Mouse (Mus musculus): ENCODE measurements around the gene Aplp2. TPM values are rescaled to one million over a fixed set of nuclear protein-coding genes. Genes with fewer than 3 reads are reported as not detected.

Aplp2 gene
- polyA plus RNA-seq, 1 experiment from 2014 or later: 271 TPM

DNA sequence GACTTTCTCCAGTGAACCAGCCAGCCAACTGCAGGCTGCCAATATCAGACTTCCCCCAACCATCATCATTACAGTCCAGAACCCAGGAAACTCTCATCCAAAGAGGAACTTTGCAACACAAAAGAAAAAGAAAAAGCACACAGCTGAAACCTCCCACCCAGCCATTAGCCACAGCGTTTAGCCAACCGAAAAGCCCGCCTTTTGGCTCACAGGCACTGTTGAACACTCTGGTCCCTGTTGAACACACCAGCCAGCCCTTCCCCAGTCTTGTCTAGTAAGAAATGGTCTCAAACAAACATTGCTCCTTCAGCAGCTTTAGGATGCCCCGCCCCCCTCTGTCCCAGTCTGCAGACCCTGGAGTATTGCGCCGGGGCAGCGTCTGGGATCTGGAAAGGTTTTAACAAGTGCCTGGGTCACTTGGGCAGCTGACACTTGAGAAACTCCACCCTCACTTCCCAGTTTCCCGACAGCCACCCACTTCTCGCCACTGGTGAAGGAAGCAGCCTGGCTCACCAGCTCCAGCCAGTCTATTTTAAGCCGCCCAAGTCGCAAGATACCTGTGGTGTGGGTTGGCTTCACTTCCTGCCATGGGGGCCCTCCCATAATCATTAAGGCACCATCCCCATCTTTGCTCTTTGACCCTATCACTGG lies 91.6 kb downstream of the Aplp2 start:
- H3K4me1 ChIP-seq (ENCODE audit: control insufficient read depth, insufficient read depth, low read length): peaks cover 19% of the 10 kb centered on the region
- H3K4me3 ChIP-seq (ENCODE audit: low read depth, low read length): no peak overlapping the region
- H3K27ac ChIP-seq (ENCODE audit: low read depth, low read length): no peak overlapping the region
- no peak for ATAC-seq (replicated peaks; ENCODE audit: insufficient number of reproducible peaks, low FRiP score, low TSS enrichment)
- WGBS (ENCODE audit: insufficient replicate concordance): 40% methylated on average over 11 of the region's 11 CpGs
- no peak overlapping the region for H3K9ac ChIP-seq (ENCODE audit: low read depth, low read length)
- no peaks in the 10 kb centered on the region for H3K9me3 ChIP-seq (replicated peaks; ENCODE audit: control insufficient read depth, low read length)
- no peaks in the 10 kb centered on the region for H3K27me3 ChIP-seq (ENCODE audit: control insufficient read depth, insufficient read depth, low read length)
- H3K4me2 ChIP-seq: peak overlapping the region; percentile 21
- no peaks in the 10 kb centered on the region for H3K36me3 ChIP-seq (ENCODE audit: control insufficient read depth, insufficient read depth, low read length)

DNA sequence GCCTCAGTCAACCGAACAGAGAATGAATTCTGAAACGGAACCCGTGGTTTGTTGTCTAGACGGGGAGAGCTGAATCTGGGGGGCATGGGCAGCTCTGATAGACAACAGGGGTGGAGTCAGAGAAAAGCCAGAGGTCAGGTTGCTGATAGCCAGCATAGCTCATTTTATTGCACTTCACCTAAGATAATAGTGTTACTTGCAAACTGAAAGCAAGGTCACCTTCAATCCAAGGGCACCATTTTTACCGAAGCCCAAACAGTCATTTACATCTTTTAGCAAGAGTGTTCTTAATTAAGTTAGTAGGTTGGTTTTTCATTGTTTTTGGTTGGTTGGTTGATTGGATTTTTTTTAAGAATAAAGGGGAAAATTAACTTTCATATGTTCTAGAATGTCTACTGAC lies 92.2 kb downstream of the Aplp2 start:
- 51% methylated on average over 5 of the region's 5 CpGs for WGBS (ENCODE audit: insufficient replicate concordance)
- no peak for ATAC-seq (replicated peaks; ENCODE audit: insufficient number of reproducible peaks, low FRiP score, low TSS enrichment)
- Histone ChIP-seq H3K36me3 (ENCODE audit: control insufficient read depth, insufficient read depth, low read length) (no peaks in the 10 kb centered on the region), H3K9ac (ENCODE audit: low read depth, low read length) (no peak overlapping the region), H3K27me3 (ENCODE audit: control insufficient read depth, insufficient read depth, low read length) (no peaks in the 10 kb centered on the region), H3K4me2 (no peak overlapping the region), H3K9me3 (replicated peaks; ENCODE audit: control insufficient read depth, low read length) (no peaks in the 10 kb centered on the region), H3K4me3 (ENCODE audit: low read depth, low read length) (no peak overlapping the region), H3K4me1 (ENCODE audit: control insufficient read depth, insufficient read depth, low read length) (peaks cover 19% of the 10 kb centered on the region), H3K27ac (ENCODE audit: low read depth, low read length) (no peak overlapping the region)

DNA sequence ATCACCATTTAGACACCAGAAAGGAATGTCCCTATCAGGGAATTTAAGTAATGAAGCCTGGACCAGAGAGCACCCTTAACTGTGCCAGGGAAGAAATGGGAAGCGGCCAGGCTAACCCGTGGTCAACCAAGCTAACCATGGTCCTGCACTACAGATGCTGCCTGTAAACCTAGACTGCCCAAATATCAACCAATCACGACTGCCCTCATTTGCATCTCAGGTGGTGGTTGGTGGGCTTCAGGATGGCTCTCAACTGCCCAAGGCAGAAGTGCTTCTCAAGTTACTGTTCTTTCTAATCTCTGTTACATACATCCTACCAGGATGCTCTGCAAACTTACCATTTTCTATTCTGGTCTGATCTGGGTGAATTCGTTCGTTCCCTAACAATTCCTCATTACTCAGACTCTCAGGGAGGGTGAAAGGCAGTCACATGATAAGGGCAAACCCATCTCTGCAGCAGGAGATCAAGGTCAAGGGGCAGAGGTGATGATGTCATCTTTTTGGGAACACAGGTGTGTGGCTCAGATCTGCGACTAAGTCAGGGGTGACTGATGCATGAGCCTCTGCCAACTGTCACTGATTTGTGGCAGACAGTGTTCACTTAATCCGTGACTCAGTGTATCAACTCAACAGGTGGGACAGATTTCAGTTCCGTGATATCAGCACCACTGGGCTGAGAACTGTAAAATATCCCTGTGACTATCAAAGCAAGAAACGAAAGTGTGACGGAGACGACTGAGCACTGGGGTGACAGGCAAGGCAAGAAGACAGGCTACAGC lies 92.9 kb downstream of the Aplp2 start:
- H3K4me1 ChIP-seq (ENCODE audit: control insufficient read depth, insufficient read depth, low read length): peaks cover 19% of the 10 kb centered on the region
- no peaks in the 10 kb centered on the region for H3K27me3 ChIP-seq (ENCODE audit: control insufficient read depth, insufficient read depth, low read length)
- 29% methylated on average over 11 of the region's 11 CpGs for WGBS (ENCODE audit: insufficient replicate concordance)
- H3K27ac ChIP-seq (ENCODE audit: low read depth, low read length): no peak overlapping the region
- H3K4me2 ChIP-seq: no peak overlapping the region
- no peak overlapping the region for H3K9ac ChIP-seq (ENCODE audit: low read depth, low read length)
- no peaks in the 10 kb centered on the region for H3K36me3 ChIP-seq (ENCODE audit: control insufficient read depth, insufficient read depth, low read length)
- ATAC-seq (replicated peaks; ENCODE audit: insufficient number of reproducible peaks, low FRiP score, low TSS enrichment): peak; percentile 74; the same call in 1 of the 2 replicates
- H3K9me3 ChIP-seq (replicated peaks; ENCODE audit: control insufficient read depth, low read length): no peaks in the 10 kb centered on the region
- H3K4me3 ChIP-seq (ENCODE audit: low read depth, low read length): no peak overlapping the region

DNA sequence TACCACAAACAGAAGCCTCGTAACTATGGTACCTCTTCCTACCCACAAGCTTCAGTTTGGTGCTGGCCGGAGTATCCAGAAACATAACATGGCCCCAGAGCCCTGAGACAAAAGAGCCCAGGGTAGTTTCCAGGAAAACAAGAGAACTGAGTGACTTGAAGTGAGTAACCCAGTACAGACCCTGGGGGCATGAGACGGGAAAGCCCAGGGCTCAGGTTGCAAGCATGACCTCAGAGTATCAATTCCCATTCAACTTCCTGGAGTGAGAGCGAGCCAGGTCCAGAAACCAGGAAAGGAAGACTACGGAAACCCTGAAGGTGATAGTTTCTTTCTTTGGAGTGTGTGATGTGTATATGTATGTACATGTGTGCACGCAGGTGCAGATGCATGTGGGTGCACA lies 94.1 kb downstream of the Aplp2 start:
- ATAC-seq (replicated peaks; ENCODE audit: insufficient number of reproducible peaks, low FRiP score, low TSS enrichment): no peak
- H3K4me2 ChIP-seq: no peak overlapping the region
- H3K9me3 ChIP-seq (replicated peaks; ENCODE audit: control insufficient read depth, low read length): no peaks in the 10 kb centered on the region
- 83% methylated on average over 6 of the region's 6 CpGs for WGBS (ENCODE audit: insufficient replicate concordance)
- no peak overlapping the region for H3K4me3 ChIP-seq (ENCODE audit: low read depth, low read length)
- H3K4me1 ChIP-seq (ENCODE audit: control insufficient read depth, insufficient read depth, low read length): peaks cover 19% of the 10 kb centered on the region
- H3K9ac ChIP-seq (ENCODE audit: low read depth, low read length): no peak overlapping the region
- H3K36me3 ChIP-seq (ENCODE audit: control insufficient read depth, insufficient read depth, low read length): no peaks in the 10 kb centered on the region
- no peak overlapping the region for H3K27ac ChIP-seq (ENCODE audit: low read depth, low read length)
- H3K27me3 ChIP-seq (ENCODE audit: control insufficient read depth, insufficient read depth, low read length): no peaks in the 10 kb centered on the region

DNA sequence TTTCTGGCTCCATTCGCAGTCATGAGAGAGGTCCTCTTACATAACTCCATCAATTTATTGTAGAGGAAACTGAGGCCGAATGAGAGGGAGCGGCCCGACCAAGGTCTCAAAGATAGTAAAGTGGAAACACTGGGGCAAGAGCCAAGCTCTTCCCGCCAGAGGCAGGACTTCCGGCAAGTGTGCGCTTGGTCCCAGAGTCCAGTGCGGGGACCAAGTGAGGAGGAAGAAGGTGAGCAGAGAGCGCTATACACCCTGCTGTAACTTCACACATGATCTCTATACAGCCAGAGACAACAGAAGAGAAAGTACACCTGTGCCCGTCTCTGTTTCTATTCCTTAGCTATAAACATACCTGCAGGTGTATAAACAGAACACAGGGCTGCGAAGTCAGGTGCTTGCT lies 94.5 kb downstream of the Aplp2 start:
- WGBS (ENCODE audit: insufficient replicate concordance): 89% methylated on average over 11 of the region's 11 CpGs
- Histone ChIP-seq H3K9ac (ENCODE audit: low read depth, low read length) (no peak overlapping the region), H3K9me3 (replicated peaks; ENCODE audit: control insufficient read depth, low read length) (no peaks in the 10 kb centered on the region), H3K27me3 (ENCODE audit: control insufficient read depth, insufficient read depth, low read length) (no peaks in the 10 kb centered on the region), H3K4me3 (ENCODE audit: low read depth, low read length) (no peak overlapping the region), H3K27ac (ENCODE audit: low read depth, low read length) (no peak overlapping the region), H3K36me3 (ENCODE audit: control insufficient read depth, insufficient read depth, low read length) (no peaks in the 10 kb centered on the region), H3K4me2 (no peak overlapping the region), H3K4me1 (ENCODE audit: control insufficient read depth, insufficient read depth, low read length) (peaks cover 19% of the 10 kb centered on the region)
- ATAC-seq (replicated peaks; ENCODE audit: insufficient number of reproducible peaks, low FRiP score, low TSS enrichment): no peak

DNA sequence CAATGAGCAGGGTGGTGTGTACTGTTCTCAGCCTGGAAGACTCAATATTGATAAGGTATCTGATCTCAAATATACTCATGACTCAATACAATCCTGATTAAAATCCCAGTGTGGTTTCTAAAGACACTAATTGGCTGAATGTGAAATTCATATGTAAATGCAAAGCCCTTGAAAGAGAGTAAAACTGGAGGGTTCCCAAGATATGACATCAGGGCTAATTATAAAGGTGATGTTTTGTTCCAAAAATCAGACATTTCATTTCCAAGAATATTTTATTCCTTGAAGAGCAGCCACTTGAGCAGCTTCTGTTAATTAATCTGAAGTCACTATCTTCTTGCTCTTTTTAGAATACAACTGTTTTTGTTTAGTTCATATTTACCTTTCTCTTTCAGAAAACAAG lies 96.0 kb downstream of the Aplp2 start:
- no peak for ATAC-seq (replicated peaks; ENCODE audit: insufficient number of reproducible peaks, low FRiP score, low TSS enrichment)
- no peaks in the 10 kb centered on the region for H3K36me3 ChIP-seq (ENCODE audit: control insufficient read depth, insufficient read depth, low read length)
- no peaks in the 10 kb centered on the region for H3K9me3 ChIP-seq (replicated peaks; ENCODE audit: control insufficient read depth, low read length)
- no peaks in the 10 kb centered on the region for H3K27me3 ChIP-seq (ENCODE audit: control insufficient read depth, insufficient read depth, low read length)
- H3K4me1 ChIP-seq (ENCODE audit: control insufficient read depth, insufficient read depth, low read length): peaks cover 12% of the 10 kb centered on the region
- no peak overlapping the region for H3K9ac ChIP-seq (ENCODE audit: low read depth, low read length)
- no peak overlapping the region for H3K27ac ChIP-seq (ENCODE audit: low read depth, low read length)
- H3K4me3 ChIP-seq (ENCODE audit: low read depth, low read length): no peak overlapping the region
- no peak overlapping the region for H3K4me2 ChIP-seq

DNA sequence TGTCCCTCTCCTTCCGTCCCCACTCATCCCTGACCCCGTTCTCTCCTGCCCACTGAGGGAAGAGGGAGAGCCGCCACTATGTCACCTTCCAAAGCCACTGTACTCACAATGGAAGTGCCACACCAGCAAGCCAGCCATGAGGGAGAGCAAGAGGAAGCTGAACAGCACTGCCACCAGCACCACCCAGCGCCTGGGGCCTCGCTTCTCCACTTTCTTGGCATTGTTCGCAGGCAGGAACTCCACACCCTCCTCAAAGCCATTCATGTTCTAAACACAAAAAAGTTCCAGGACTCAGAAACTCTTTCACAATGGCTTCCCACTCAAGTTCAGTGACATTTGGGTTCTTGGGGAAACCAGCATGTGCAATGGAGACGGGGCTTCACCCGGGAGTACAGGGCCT lies 103.2 kb downstream of the Aplp2 start:
- 84% methylated on average over 8 of the region's 8 CpGs for WGBS (ENCODE audit: insufficient replicate concordance)
- no peaks in the 10 kb centered on the region for H3K4me1 ChIP-seq (ENCODE audit: control insufficient read depth, insufficient read depth, low read length)
- H3K4me3 ChIP-seq (ENCODE audit: low read depth, low read length): no peak overlapping the region
- ATAC-seq (replicated peaks; ENCODE audit: insufficient number of reproducible peaks, low FRiP score, low TSS enrichment): no peak
- H3K27me3 ChIP-seq (ENCODE audit: control insufficient read depth, insufficient read depth, low read length): no peaks in the 10 kb centered on the region
- H3K9ac ChIP-seq (ENCODE audit: low read depth, low read length): no peak overlapping the region
- H3K9me3 ChIP-seq (replicated peaks; ENCODE audit: control insufficient read depth, low read length): no peaks in the 10 kb centered on the region
- H3K27ac ChIP-seq (ENCODE audit: low read depth, low read length): no peak overlapping the region
- H3K4me2 ChIP-seq: no peak overlapping the region
- H3K36me3 ChIP-seq (ENCODE audit: control insufficient read depth, insufficient read depth, low read length): no peaks in the 10 kb centered on the region

Measured in heart, embryonic 11.5 days (tissue).